Mouse (Mus musculus) T-helper 1 cell (primary cell): ENCODE results near the gene Agap2.

Experiments
- in situ Hi-C: fragments of 300-600 bp; cut with MboI, MseI; formaldehyde crosslinking; loops from one replicate; pipeline ENCODE4 v1.15.1; 2025; ENCODE audit warnings: high pct_unique_total_duplicates

Gene Agap2

DNA sequence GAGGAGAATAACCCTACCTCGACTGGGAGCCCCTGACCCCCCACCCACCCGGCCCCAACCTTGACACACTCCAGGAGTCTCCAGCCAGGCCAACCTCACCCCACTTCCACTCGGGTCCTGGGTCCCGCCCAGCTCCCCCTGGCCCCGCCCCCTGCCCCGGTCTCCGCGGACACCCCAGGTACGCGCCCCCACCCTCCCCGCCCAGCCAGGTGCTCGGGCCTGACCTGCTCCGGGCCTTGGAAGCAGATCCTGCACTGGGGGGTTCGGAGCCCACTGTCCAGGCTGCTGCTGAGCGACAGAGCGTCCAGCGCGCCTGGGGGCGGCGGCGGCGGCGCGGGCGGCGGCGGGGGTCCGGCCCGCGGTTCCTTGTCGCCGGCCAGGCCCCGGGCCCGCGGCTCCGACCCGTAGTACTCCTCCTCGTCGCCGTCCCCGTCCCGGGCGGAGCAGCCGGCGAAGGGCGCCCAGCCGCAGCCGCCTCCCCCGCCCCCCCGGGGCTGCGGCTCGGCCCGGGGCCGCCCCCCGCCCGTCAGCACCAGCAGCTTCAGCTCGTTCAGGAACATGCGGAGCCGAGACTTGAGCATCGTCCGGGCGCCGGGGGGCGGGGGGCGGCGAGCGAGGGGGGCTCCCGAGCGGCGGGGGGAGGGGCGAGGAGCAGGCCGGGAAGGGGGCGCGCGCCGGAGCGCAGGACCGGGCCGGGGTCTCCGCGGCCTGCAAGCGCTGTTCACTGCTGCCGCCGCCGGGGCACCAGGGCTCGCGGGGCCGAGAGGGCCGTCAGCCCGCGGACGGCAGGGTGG is 15.7 kb upstream of the Agap2 start:
- in situ Hi-C loops = loop anchor here (25.0 kb wide), 1 partner anchor 603 kb away; the partner anchor contains the start of genes Nab2 and Nemp1

DNA sequence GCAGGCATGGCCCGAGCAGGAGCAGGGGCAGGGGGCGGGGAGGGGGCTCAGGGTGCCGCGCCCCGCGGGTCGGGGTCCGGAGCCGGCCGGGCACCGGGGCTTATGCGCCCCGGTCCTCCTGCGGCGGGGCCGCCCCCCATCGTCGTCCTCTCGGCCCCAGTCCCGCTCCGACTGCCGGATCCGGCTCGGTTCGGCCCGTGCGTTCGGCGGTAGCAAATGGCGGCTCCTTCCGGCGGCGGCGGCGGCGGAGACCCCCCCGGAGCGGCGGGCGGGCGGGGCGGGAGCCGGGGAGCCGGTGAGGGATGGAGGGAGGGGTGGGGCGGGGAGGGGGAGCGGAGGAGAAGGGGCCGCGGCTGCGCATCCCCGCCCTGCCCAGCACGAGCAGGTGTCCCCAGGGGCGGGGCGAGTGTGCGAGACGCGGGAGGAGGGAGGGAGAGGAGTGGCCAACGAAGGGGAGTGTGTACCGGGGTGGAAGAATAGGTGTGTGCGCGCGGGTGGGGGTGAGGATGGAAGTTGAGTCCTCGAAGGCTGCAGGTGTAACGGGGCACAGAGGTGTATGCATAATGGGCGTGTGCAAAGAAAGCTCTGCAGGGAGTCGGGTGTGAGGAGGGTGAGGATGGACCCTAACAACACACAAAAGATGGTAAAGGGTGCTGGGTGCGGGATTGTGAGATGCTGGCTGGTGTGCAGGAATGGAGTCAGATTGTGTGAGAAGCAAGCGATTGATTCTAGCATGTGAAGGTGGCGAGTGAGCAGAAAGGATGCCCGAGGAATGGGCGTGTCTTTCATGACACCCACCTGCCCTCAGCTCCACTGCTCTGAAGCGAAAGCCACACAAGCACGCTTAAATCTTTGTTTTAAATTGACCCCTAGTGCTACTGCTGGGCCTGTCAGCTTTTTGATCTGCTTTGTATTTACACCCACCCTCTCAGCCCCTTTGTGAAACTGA is 14.8 kb upstream of the Agap2 start, which contains the start of gene March9:
Gene March9, minus strand, starts transcription at position 217 of the 949 bp plus-strand sequence.
- in situ Hi-C loops = loop anchor here (25.0 kb wide), 1 partner anchor 602 kb away; the partner anchor contains the start of genes Nab2 and Nemp1

DNA sequence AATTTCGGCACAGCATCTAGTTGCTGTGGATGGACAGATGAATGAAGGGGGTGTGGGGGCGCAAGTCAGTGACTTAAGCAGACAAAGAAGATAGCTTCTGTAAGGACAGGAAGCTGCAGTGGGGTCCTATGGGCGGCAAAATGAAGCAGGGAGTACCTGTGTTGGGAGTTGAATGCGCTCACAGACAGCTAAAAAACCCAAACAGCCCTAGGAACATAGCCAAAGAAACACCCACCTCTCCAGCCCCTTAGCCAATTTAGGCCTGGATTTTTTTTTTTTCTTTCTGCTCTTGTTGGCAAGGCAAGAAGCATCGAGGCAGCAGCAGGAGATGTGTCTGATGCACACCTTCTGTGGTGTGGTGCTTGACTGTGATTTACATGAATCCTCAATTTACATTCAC is 14.0 kb upstream of the Agap2 start:
- in situ Hi-C loops = loop anchor here (25.0 kb wide), 1 partner anchor 601 kb away; the partner anchor contains the start of genes Nab2 and Nemp1

DNA sequence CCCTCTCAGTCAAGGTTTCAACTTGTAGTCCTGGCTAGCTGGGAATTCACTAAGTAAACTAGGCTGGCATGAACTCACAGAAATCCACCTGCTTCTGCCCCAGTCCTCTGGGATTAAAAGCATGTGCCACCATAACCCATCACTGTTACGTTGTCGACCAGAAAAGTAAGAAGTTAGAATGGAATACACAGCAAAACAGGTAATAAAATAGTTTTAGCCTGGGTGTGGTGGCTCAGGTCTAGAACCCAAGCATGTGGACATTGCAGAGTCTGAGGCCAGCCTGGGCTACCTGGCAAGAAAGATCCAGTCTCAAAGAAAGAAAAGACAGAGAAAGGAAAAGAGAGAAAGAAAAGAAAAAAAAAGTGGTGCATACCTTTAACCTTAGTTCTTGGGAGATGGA is 13.6 kb upstream of the Agap2 start:
- in situ Hi-C loops = loop anchor here (25.0 kb wide), 1 partner anchor 601 kb away; the partner anchor contains the start of genes Nab2 and Nemp1

DNA sequence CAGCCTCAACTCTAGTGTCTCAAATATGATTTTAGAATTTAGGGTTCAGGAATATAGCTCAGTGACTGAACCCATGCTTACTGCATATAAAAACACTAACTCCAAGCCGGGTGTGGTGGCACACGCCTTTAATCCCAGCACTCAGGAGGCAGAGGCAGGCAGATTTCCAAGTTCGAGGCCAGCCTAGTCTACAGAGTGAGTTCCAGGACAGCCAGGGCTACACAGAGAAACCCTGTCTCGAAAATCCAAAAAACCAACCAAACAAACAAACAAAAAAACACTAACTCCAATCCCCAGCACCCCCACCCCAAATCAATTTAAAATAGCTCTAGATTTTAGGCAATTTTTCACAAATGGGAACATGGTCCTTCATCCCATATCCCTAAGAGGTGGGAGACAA is 13.0 kb upstream of the Agap2 start:
- in situ Hi-C loops = loop anchor here (25.0 kb wide), 1 partner anchor 600 kb away; the partner anchor contains the start of genes Nab2 and Nemp1

DNA sequence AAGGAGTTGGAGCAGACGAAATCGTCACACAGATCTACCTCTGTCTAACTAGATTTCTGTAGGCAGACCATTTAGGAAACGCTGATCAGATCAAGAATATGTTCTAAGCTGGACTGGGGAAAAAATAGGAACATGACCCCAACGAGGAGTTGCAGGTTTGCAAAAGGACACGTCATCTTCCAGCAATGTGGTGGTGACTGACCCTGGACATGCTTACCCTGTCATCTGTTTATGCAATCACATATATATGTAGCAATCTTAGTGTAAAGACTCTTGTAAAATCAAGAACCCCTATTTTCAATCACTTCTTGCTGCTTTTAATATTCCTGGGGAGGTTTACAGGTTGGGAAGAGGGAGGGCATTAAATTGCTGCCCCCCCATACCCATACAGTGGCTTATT is 12.6 kb upstream of the Agap2 start:
- in situ Hi-C loops = loop anchor here (25.0 kb wide), 1 partner anchor 600 kb away; the partner anchor contains the start of genes Nab2 and Nemp1

DNA sequence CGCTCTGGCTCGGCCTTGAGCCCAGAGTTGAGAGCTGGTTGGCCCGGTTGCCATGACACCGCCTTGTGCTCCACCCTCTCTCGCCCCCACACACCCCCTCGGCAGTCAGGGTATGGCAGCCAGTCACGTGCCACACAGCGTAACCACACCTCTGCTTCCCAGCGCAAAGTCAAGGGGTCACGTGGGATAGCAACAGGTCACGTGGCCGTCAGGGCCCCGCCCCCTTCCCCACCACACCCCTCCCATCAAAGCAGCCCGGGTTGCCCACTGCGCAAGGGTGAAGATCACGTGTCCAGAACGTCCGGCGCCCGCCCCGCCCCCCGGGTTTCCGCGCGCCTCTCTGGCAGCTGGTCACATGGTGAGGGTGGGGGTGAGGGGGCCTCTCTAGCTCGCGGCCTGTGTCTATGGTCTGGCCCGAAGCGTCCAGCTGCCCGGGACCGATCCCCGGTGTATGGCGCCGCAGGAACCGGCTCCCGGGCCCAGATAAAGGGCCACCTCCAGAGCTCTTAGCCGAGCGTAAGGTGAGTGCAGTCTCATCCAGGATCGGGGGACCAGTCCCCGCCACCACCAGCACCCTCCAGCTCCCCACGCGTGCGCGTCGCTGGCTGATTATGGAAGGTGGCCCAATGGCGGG is 11.7 kb upstream of the Agap2 start, which contains the start of gene Cdk4:
Gene Cdk4, plus strand, starts transcription at position 296 of the 634 bp plus-strand sequence.
- in situ Hi-C loops = loop anchor here (25.0 kb wide), 1 partner anchor 599 kb away; the partner anchor contains the start of genes Nab2 and Nemp1

DNA sequence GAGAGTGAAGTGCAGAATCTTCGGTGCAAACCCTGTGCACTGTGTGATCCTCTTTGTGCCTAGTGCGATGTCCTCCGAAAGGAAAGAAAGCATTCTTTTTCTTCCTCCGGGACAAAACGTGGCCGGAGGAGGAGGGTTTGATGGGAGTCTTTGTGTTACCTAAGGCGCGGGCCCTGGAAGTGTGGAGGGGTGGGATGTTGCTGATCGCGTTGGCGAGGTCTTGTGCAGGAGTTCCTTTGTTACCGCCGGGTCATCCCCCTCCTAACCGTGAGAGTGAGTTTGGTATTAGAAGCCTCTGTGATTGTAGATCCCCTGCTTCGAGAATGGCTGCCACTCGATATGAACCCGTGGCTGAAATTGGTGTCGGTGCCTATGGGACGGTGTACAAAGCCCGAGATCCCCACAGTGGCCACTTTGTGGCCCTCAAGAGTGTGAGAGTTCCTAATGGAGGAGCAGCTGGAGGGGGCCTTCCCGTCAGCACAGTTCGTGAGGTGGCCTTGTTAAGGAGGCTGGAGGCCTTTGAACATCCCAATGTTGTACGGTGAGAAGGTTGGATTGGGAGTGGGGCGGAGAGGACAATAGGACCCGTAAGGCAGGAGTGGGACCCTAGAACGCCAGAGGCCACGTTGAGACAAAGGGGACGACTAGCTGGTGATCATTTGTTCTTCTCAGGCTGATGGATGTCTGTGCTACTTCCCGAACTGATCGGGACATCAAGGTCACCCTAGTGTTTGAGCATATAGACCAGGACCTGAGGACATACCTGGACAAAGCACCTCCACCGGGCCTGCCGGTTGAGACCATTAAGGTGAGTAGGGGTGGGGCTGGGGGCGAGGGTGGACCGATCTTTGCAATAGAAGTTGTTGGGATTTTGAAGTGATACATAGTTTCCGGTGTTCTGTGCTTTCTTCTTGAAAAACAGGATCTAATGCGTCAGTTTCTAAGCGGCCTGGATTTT is 10.9 kb upstream of the Agap2 start:
- in situ Hi-C loops = loop anchor here (25.0 kb wide), 1 partner anchor 598 kb away; the partner anchor contains the start of genes Nab2 and Nemp1

DNA sequence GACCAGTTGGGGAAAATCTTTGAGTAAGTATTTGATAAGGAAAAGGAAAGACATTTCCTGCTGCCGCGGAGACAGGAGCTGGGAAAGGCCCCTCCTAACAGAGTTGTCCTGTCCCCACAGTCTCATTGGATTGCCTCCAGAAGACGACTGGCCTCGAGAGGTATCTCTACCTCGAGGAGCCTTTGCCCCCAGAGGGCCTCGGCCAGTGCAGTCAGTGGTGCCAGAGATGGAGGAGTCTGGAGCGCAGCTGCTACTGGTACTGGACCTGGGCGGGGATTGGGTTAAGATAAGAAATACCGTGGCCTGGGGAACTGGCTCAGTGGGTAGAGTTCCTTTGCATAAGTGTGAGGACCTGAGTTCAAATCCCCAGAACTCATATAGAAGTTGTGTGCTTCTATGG is 9.1 kb upstream of the Agap2 start:
- in situ Hi-C loops = loop anchor here (25.0 kb wide), 1 partner anchor 596 kb away; the partner anchor contains the start of genes Nab2 and Nemp1

DNA sequence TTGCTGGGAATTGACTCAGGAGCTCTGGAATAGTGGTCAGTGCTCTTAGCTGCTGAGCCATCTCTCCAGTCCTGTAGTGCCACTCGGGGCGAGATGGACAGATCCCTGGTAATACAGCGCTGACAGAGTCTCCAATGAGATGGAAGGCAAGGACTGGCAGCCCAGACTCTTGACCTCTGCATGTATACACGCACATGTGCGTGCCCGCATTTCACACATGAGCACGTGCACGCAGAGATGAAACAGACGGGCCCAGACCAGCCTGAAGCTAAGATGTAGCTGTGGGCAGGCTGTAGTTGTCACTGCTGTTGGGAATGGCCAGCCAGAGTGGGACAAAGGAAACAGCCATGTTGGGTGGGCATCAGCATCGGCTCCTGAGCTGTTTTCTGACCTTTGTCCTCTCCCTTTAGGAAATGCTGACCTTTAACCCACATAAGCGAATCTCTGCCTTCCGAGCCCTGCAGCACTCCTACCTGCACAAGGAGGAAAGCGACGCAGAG is 8.5 kb upstream of the Agap2 start:
- in situ Hi-C loops = loop anchor here (25.0 kb wide), 1 partner anchor 596 kb away; the partner anchor contains the start of genes Nab2 and Nemp1

DNA sequence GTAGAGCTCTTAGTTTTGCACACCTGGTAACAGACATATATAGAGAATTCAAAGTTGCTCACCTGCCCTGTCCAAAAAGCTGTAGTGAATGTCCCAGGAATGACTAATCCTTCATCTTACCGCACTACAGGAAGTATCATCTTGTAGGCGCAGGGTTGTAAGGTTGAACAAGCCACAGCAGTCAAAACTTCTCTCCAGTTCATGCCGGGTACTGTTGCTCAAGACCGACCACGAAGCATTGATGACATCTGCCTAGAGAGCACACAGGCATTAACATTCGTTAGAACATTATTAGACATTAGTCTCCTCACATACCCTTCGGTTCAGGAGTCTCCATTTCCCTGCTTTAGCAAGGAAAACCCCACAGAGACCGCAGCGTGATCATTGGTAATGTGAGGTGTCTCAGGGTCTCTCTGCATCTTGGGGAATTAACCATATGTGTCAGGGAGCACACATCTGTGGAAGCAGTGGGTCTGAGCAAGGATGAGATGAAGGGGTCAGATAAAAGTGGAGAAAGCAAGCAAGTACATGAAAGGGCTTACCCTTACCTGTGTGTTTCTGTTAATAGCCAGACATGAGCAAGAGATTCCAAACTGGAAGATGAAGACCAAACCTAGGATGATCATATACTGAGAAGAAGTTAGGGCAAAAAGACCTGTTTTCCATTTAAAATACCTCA is 6.6 kb upstream of the Agap2 start:
- in situ Hi-C loops = loop anchor here (25.0 kb wide), 1 partner anchor 594 kb away; the partner anchor contains the start of genes Nab2 and Nemp1

DNA sequence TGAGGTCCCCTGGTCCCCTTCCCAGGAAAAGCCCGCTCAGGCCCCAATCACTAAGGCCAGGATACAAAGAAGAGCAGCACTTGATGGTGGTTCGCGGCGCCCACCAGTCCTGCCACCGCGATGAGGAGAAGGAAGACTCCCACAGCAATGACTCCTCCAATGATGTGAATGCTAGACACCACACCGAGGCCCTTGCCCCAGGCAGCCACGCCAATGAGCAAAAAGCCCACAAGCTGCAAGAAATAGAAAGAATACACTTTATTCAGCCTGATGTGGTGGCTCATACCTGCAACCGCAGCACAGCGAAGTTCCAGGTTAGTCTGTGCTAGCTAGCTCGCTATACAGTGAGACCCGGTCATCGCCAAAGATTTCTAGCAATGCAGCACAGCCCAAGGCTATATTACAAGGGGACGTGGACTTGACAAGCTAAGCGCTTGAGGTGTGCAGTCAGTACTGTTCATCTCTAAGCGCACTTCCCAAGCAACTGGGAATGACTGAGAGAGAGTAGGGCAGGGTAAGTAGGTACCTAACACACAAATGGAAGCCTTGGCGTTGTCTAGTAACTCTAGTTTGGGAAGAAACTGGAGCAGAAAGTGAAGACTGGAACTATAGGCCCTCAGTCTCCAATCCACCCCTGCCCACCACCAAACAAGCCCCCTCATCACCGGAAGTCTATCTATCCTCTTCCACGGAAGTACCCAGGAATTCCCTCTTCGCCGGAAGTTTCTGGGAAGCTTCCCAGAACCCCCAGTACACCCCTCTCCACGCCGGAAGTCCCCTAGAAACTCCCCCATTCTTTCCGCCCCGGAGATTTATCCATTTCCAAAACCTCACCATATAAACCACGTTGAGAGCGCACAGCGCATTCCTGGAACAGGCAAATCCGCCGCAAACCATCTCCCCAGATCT is 5.5 kb upstream of the Agap2 start:
- in situ Hi-C loops = loop anchor here (5.0 to 25.0 kb wide), 2 partner anchors 38 to 593 kb away; partner anchors contain the start of genes Nab2 and Nemp1

DNA sequence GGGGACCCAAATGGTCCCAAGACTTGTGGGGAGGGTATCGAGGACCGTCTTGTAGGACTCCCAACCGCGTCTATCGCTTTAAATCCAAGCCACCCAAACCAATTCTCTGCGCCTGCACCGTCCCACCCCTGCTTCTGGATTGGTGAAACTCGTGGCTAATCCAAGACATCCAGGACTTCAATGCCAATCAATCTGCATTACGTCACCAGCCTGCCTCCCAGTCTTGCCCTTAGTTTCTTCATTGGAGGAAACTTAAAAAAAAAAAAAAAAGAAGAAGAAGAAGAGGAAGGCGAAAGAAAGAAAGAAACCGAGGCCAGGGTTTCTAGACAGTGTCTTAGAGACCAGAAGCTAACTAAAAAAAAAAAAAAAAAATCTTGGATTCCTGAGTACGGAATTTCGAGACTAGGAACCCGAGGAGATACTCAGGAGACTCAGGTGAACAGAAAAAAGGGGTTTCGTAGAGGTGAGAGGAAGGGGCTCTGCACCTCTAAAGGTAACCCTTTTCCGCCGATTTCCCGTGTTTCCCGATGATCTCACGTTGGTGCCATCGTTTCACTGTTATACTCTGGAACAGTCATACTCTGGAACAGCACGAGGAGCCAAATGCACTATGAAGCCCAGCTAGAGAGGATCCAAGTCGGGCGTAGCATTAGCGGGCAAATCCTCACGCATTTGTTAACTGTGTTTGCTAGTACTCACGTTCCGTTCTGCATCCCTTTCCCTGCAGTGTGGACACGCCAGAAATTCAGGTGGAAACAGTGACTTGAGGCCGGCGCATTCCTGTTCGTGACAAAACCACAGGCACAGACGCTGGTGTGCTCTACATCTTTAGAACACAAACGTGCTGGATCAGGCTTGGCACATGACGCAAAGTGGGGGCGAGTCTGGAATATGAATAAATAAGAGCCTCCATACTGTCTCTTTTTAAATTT is 4.6 kb upstream of the Agap2 start, which contains the start of gene Tspan31:
Gene Tspan31, minus strand, starts transcription at position 75 of the 932 bp plus-strand sequence.
- in situ Hi-C loops = loop anchor here (5.0 to 25.0 kb wide), 2 partner anchors 37 to 592 kb away; partner anchors contain the start of genes Nab2 and Nemp1

DNA sequence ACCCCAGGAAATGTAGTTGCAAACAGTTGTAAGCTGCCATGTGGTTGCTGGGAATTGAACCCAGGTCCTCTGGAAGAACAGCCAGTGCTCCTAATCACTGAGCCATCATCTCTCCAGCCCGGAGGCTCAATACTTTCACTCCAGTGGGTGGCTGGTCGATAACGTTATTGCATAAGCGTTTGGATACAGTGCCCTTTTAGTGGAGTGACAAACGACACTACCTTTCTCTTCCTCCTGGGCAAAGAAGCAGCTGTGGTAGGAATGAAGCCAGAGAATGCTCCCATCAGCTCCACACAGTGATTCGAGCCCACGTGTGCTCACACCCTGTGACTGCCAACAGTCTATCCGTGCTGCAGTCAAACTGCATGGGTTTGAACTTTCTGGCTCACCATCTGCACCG is 3.9 kb upstream of the Agap2 start:
- in situ Hi-C loops = loop anchor here (5.0 to 25.0 kb wide), 2 partner anchors 36 to 591 kb away; partner anchors contain the start of genes Nab2 and Nemp1

DNA sequence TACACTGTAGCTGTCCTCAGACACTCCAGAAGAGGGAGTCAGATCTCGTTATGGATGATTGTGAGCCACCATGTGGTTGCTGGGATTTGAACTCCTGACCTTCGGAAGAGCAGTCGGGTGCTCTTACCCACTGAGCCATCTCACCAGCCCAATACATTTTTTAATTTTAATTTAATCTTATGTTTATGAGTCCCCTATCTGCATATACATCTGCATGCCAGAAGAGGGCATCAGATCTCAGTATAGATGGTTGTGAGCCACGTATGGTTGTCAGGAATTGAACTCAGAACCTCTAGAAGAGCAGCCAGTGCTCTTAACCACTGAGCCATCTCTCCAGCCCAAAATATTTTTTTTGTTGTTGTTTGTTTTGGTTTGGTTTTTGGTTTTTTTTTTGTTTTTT is 2.8 kb upstream of the Agap2 start:
- in situ Hi-C loops = loop anchor here (5.0 to 25.0 kb wide), 2 partner anchors 35 to 590 kb away; partner anchors contain the start of genes Nab2 and Nemp1

DNA sequence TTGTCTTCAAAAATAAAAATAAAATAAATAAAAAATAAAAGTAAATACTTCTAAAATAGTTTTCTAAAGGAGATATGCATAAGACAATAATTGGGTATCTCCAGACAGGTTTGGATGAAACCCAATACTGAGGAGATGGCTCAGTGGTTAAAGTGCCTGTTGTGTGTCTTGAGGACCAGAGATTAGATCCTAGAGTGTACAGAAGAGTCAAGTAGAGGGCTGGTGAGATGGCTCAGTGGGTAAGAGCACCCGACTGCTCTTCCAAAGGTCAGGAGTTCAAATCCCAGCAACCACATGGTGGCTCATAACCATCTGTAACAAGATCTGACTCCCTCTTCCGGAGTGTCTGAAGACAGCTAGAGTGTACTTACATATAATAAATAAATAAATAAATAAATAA is 2.1 kb upstream of the Agap2 start:
- in situ Hi-C loops = loop anchor here (5.0 to 25.0 kb wide), 2 partner anchors 34 to 589 kb away; partner anchors contain the start of genes Nab2 and Nemp1
